Mouse (Mus musculus) lung, postnatal 0 days (tissue): ENCODE measurements around the gene Bahd1. TPM values are rescaled to one million over a fixed set of nuclear protein-coding genes. Genes with fewer than 3 reads are reported as not detected.

Source experiments
- ATAC-seq: fragments of 200-750 bp; cut with Nextera tagmentation; 2 replicates; pipeline ENCODE4 v1.8.0; 2017; ENCODE audit warnings: moderate library complexity
- DNase-seq: peaks from one replicate; pipeline ENCODE4 v3.0.0-alpha.2; 2016; ENCODE audit warnings: low spot score
- H3K27ac ChIP-seq: fragments of 300-500 bp; sonication (generic); 2 replicates; pipeline ENCODE4 v1.5.1; 2014; ENCODE audit warnings: antibody characterized with exemption, mild to moderate bottlenecking, low read length, mixed read lengths
- H3K27me3 ChIP-seq: fragments of 300-500 bp; sonication (generic); replicated peaks from 2 replicates; pipeline ENCODE4 v1.6.1; 2014; ENCODE audit warnings: low read length, mixed read lengths; ENCODE audit not compliant: insufficient read depth
- H3K36me3 ChIP-seq: fragments of 300-500 bp; sonication (generic); 2 replicates; pipeline ENCODE4 v1.6.1; 2014; ENCODE audit warnings: low read length, mixed read lengths; ENCODE audit not compliant: insufficient read depth
- H3K4me1 ChIP-seq: fragments of 300-500 bp; sonication (generic); 2 replicates; pipeline ENCODE4 v1.6.1; 2014; ENCODE audit warnings: antibody characterized with exemption, low read depth, low read length, mixed read lengths; ENCODE audit not compliant: insufficient read depth
- H3K4me2 ChIP-seq: fragments of 300-500 bp; sonication (generic); replicated peaks from 2 replicates; pipeline ENCODE4 v1.6.1; 2014; ENCODE audit warnings: low read depth, mild to moderate bottlenecking, low read length, moderate library complexity, mixed read lengths
- H3K4me3 ChIP-seq: fragments of 300-500 bp; sonication (generic); 2 replicates; pipeline ENCODE4 v1.5.1; 2014; ENCODE audit warnings: low read depth, low read length
- H3K9ac ChIP-seq: fragments of 300-500 bp; sonication (generic); replicated peaks from 2 replicates; pipeline ENCODE4 v1.6.1; 2014; ENCODE audit warnings: low read depth, mild to moderate bottlenecking
- H3K9me3 ChIP-seq: fragments of 300-500 bp; sonication (generic); 2 replicates; pipeline ENCODE4 v1.6.1; 2016; ENCODE audit warnings: low read length, mixed read lengths
- CTCF ChIP-seq: IDR thresholded peaks from 2 replicates; pipeline ENCODE4 v1.5.1; 2016; ENCODE audit warnings: antibody characterized with exemption, mild to moderate bottlenecking
- EP300 ChIP-seq: IDR thresholded peaks from 2 replicates; pipeline ENCODE4 v1.6.1; 2016; ENCODE audit warnings: antibody characterized with exemption, mild to moderate bottlenecking, control low read depth
- WGBS: fragments of 180-500 bp; shearing (Covaris S2); extraction: QIAGEN DNeasy Blood & Tissue Kit; methylation state at CpG from one replicate; pipeline ENCODE4 v1.1.7; 2014; 5-methylcytosine and 5-hydroxymethylcytosine counted together
- polyA plus RNA-seq: library from polyadenylated mRNA; unstranded; fragments of >200 nt; fragmentation: Nextera tagmentation; extraction: Ambion mirVana; gene quantifications from 2 replicates; pipeline ENCODE4 v1.2.1, GENCODE M21; 2015

Gene Bahd1
- polyA plus RNA-seq, 1 experiment from 2014 or later, result 5.4 TPM

GRCm38 (mm10) chr2:118873018-118873417 lies 27.2 kb upstream of the Bahd1 start:
- Histone ChIP-seq H3K9me3 (no peaks in the 10 kb centered on the region), H3K9ac (no peak overlapping the region), H3K4me2 (no peak overlapping the region), H3K27ac (no peak overlapping the region), H3K4me3 (no peak overlapping the region), H3K4me1 (no peaks in the 10 kb centered on the region; the same call in 1 of the 2 replicates), H3K27me3 (no peaks in the 10 kb centered on the region), H3K36me3 (peaks cover 22% of the 10 kb centered on the region; the same call in 1 of the 2 replicates)
- DNase-seq (no peak), ATAC-seq (no peak)
- 87% methylated on average over 5 of the region's 5 CpGs for WGBS
- no peak for TF ChIP-seq EP300
- TF ChIP-seq CTCF, result no peak

GRCm38 (mm10) chr2:118873890-118874430 lies 26.2 kb upstream of the Bahd1 start:
- no peak for TF ChIP-seq EP300
- no peak for TF ChIP-seq CTCF
- H3K27me3 ChIP-seq, result no peaks in the 10 kb centered on the region
- no peak overlapping the region for H3K9ac ChIP-seq
- no peak overlapping the region for H3K4me2 ChIP-seq
- no peak overlapping the region for H3K4me3 ChIP-seq
- H3K27ac ChIP-seq, result no peak overlapping the region
- H3K4me1 ChIP-seq, result no peaks in the 10 kb centered on the region; the same call in 1 of the 2 replicates
- no peak for DNase-seq
- H3K9me3 ChIP-seq, result no peaks in the 10 kb centered on the region
- 67% methylated on average over 6 of the region's 6 CpGs for WGBS
- ATAC-seq, result no peak
- H3K36me3 ChIP-seq, result peaks cover 22% of the 10 kb centered on the region; the same call in 1 of the 2 replicates

DNA sequence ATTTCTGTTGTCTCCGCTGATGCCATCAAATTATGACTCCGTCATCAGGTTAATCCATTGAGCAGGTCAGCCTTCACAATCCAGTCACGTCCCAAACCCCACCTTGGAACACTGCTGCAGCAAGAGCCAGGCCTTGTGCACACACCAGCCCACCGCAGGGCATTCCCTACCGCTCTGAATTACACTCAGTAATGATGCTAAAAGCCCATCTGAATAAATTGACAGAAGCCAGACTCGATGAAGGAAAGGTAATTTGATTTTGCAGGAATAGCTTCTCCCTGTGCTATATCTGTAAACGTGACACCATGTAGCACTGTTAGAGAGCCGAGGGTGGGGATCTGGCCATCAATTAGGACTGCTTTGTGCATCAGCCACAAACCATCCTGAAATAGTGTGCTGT lies 24.9 kb upstream of the Bahd1 start:
- TF ChIP-seq CTCF (no peak), EP300 (no peak)
- Histone ChIP-seq H3K27ac (no peak overlapping the region), H3K27me3 (no peaks in the 10 kb centered on the region), H3K9me3 (no peaks in the 10 kb centered on the region), H3K9ac (no peak overlapping the region), H3K4me1 (no peaks in the 10 kb centered on the region; the same call in 1 of the 2 replicates), H3K4me2 (no peak overlapping the region), H3K4me3 (no peak overlapping the region), H3K36me3 (peaks cover 22% of the 10 kb centered on the region; the same call in 1 of the 2 replicates)
- DNase-seq (no peak), ATAC-seq (no peak)
- WGBS, result 93% methylated on average over 8 of the region's 8 CpGs

GRCm38 (mm10) chr2:118876453-118876852 lies 23.7 kb upstream of the Bahd1 start:
- H3K27me3 ChIP-seq, result no peaks in the 10 kb centered on the region
- WGBS, result 92% methylated on average over 9 of the region's 9 CpGs
- DNase-seq (no peak), ATAC-seq (no peak)
- H3K4me1 ChIP-seq, result no peaks in the 10 kb centered on the region; the same call in 1 of the 2 replicates
- H3K4me3 ChIP-seq, result no peak overlapping the region
- peaks cover 22% of the 10 kb centered on the region; the same call in 1 of the 2 replicates for H3K36me3 ChIP-seq
- no peak overlapping the region for H3K27ac ChIP-seq
- no peak overlapping the region for H3K9ac ChIP-seq
- H3K9me3 ChIP-seq, result no peaks in the 10 kb centered on the region
- H3K4me2 ChIP-seq, result no peak overlapping the region
- TF ChIP-seq EP300 (no peak), CTCF (no peak)

GRCm38 (mm10) chr2:118881019-118881418 lies 19.2 kb upstream of the Bahd1 start:
- Histone ChIP-seq H3K4me2 (no peak overlapping the region), H3K36me3 (peaks cover 15% of the 10 kb centered on the region; the same call in 1 of the 2 replicates), H3K4me1 (no peaks in the 10 kb centered on the region), H3K9ac (no peak overlapping the region), H3K27me3 (0 out of 2 replicates have a peak, but pooled peaks cover 5% of the 10 kb centered on the region), H3K4me3 (no peak overlapping the region), H3K9me3 (no peaks in the 10 kb centered on the region), H3K27ac (no peak overlapping the region)
- TF ChIP-seq EP300 (no peak), CTCF (no peak)
- no peak for DNase-seq
- 79% methylated on average over 4 of the region's 4 CpGs for WGBS
- no peak for ATAC-seq

DNA sequence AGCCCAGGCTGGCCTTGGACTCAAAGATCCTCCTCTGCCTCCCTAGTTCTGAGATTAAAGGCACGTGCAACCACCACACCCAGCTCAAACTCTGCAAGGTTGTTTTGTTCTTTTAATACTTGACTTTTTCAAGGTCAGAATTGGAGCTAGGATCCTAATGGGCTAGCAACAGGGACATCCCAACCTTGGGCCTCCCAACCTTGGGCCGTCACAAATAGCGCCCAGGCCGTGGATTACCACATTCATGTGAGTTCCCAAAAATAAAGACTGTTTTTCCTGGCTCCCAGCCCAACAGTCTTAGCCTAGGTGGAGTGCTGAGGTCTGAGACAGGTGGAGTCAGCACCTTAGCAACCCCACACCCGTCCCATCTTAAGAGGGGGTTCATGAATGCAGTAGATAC lies 18.2 kb upstream of the Bahd1 start:
- WGBS, result 70% methylated on average over 5 of the region's 5 CpGs
- Histone ChIP-seq H3K27me3 (0 out of 2 replicates have a peak, but pooled peaks cover 5% of the 10 kb centered on the region), H3K4me1 (no peaks in the 10 kb centered on the region), H3K4me3 (no peak overlapping the region), H3K9me3 (no peaks in the 10 kb centered on the region), H3K27ac (no peak overlapping the region), H3K36me3 (peaks cover 9% of the 10 kb centered on the region; the same call in 1 of the 2 replicates), H3K9ac (no peak overlapping the region), H3K4me2 (no peak overlapping the region)
- DNase-seq (no peak), ATAC-seq (no peak)
- TF ChIP-seq CTCF, result no peak
- TF ChIP-seq EP300, result no peak
